Mouse (Mus musculus) monocyte, adult 5-6 weeks (primary cell): ENCODE data around the gene Smyd4. TPM values are rescaled to one million over a fixed set of nuclear protein-coding genes. Genes with fewer than 3 reads are reported as not detected.

Experiments used
- ATAC-seq: fragments of 153-309, 156-312 bp; replicated peaks from 2 replicates; pipeline ENCODE4 v1.8.0; 2017; ENCODE audit warnings: mild to moderate bottlenecking; ENCODE audit not compliant: low TSS enrichment, insufficient number of reproducible peaks, severe bottlenecking, poor library complexity, low FRiP score
- total RNA-seq: library from RNA; stranded (forward); fragments of 200-1000, 200-491, 200-594 nt; gene quantifications from 3 replicates; pipeline ENCODE4 v1.2.3, GENCODE M21; 2017

Smyd4 gene
- total RNA-seq, 1 experiment from 2014 or later: 20.4 TPM

- peak; percentile 48; the same call in 1 of the 2 replicates for ATAC-seq
Measured at GRCm38 (mm10) chr11:75406865-75407264, 58.6 kb downstream of the Smyd4 start.

- ATAC-seq: no peak
Measured at GRCm38 (mm10) chr11:75409679-75410575, 61.7 kb downstream of the Smyd4 start.

- ATAC-seq: no peak
Measured at GRCm38 (mm10) chr11:75410591-75410990, 62.4 kb downstream of the Smyd4 start.

DNA sequence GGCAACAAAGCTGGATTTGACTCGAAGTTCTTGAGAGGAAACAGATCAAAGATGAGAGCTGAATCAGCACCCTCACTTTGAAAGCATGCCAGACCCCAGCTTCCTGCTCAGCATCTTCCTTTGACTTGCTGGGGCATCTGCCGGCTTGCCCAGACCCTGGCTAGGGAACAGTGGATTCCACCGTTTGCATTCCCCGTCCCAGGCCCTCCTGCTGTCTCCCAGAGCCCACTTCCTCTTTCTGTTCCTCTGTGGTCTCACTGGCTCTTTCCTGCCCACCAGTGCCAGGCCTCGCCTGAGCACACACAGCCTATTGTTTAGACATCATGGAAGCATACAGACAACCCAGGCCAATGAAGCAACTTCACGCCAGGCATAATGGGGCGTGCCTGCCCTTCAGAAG, 66.9 kb downstream of the Smyd4 start:
- ATAC-seq: peak; percentile 41; the same call in 1 of the 2 replicates

DNA sequence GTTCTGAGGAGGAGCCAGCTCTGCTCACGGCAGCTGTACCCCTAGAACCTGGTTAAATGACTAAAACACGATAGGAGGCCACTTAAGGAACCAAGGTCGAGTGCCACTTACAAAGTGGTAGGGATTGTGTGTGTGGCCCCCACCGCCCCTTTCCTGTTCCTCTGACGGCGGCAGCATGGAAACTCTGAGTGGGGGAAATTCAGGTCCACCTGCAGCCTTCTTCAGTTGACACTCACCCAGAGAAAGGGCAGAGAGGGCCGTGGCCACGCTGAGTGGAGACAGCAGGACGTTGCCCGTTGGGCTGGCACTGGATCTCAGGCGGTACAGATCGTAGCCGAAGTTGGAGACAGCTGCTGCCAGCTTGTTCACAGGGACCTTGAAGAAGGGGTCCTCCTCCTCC, 67.8 kb downstream of the Smyd4 start:
- no peak for ATAC-seq

DNA sequence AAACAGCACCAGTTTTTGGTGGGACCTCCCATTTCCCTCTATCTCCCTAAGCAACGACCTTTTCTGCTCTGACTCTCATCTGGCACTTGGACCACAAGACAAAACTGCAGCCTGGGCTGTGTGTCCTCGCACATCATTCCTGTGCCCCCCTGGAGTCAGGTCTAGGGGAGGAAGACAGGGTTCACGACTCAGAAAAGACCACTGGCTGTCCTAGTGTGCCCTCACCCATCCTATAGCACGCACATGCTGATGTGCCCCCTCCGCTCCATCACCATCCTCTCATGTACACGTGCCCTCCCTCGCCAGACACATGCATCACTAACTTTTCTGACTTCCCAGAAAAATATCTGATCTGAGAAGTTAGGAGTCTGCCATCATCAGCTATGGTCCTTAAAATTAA, 71.8 kb downstream of the Smyd4 start:
- ATAC-seq: no peak

GRCm38 (mm10) chr11:75420810-75421374, 72.7 kb downstream of the Smyd4 start:
- no peak for ATAC-seq

GRCm38 (mm10) chr11:75421375-75422012, 73.3 kb downstream of the Smyd4 start:
- ATAC-seq: no peak

DNA sequence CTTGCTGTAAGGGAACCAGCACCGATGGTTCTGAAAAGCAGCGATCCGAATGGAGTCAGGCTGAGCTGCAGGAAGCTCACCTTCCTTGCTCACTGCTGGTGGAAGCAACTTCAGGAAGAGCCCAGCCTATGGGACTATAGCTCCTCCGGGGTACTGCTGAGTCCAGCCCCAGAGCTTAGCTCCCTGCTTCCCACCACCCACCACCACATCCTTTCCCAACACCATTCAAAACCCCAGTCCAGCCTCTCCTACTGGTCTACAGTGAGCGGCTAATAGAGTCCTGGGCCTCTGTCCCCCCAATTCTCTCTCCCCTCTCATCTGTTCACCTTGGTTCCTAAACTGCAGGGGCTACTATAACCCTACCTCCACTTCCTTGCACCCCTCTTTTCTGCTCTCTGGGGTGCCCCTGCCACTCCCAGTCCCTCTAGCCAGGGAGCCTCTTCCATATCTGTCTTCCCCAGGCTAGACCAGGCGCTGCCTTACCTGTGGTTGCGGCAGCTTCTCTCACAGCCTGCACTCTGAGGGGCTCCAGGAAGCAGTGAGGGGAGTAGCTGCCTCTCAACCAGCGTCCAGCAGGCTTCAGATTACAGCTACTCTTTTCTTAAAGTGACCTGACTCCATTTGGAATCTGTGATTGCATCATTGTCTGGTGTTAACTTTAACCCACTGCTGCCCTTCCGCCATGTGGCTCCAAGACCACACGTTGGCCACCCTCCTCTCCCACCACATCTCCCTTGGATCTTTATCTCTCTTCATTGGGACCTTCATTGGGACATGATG, 74.0 kb downstream of the Smyd4 start, which contains the start of gene Serpinf1:
Serpinf1 (minus strand) TSS at position 689 of the 780 bp plus-strand sequence.
- ATAC-seq: no peak

DNA sequence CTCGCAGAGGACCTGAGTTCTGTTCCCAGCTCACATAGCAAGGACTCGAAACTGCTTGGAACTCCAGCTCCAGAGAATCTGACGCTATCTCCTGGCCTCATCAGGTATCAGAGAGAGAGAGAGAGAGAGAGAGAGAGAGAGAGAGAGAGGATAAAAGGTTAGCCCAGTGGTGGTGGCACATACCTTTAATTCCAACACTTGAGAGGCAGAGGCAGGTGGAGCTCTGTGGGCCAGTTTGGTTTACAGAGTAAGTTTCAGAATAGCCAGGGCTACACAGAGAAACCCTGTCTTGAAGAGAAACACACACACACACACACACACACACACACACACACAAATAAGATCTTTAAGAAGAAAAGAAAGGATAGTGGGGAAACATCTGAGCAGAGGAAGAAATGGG, 74.9 kb downstream of the Smyd4 start:
- no peak for ATAC-seq

DNA sequence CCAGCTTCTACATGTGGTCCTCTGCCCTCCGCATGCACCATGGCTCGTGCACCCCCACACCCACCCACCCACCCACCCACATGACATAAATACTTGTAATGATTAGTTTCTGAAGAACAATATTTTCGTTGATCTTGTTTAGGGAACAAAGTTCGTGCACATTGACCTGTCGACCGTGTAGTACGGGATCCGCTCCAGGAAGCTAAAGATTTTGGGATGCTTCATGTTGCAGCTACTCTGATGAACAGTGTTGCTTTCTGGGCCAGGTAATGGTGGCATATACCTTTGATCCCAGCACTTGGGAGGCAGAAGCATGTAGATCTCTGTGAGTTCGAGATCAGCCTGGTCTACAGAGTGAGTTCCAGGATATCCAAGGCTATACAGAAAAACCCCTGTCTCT, 75.8 kb downstream of the Smyd4 start:
- no peak for ATAC-seq

DNA sequence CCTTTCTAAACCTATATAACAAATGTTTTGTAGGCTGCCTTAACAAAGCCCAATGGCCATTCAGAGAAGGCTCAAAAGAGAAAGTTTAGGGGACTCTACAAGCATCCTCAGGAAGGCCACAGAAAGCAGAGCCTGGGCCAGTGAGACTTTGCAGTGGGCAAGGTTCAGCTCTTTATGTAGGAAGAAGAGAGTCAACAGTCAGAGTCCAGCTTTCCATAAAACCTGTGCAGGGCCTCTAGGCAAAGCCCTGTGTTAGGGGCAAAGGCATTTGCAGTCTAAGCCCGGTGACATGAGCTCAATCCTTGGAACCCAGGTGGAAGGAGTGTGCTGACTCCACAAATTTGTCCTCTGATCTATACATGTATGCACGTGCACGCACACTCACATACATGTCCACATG, 76.2 kb downstream of the Smyd4 start:
- no peak for ATAC-seq

DNA sequence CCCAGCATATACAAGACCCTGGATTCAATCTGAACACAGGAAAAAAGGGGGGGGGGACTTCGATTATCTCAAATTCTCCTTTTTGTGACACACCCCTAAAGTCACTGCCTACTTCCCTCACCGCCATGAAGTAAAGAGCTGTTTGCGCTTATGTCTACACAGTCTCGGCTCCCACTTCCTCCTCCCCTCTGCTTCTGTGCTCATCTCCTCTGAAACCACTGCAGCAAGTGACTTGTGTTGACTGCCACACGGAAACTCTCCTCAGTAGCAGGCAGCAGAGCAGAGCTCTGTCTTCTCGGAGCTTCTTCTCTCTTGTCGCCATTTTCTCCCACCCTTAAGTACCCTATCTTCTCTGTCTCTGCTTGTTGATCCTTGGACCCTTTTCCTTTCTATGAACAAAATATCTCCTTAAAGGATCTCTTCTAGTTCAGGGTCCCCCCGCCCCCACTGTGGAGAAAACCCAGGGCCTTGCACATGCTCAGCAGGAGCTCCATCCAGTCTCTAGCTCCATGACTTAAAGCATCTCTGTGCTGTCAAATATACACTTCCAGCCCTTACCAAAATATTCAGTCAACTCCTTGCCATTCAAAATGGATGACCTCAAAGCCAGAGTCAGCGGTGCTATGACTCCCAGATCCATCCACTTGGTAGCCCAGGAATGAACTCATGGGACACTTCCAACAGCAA, 80.9 kb downstream of the Smyd4 start:
- peak; percentile 96 for ATAC-seq

DNA sequence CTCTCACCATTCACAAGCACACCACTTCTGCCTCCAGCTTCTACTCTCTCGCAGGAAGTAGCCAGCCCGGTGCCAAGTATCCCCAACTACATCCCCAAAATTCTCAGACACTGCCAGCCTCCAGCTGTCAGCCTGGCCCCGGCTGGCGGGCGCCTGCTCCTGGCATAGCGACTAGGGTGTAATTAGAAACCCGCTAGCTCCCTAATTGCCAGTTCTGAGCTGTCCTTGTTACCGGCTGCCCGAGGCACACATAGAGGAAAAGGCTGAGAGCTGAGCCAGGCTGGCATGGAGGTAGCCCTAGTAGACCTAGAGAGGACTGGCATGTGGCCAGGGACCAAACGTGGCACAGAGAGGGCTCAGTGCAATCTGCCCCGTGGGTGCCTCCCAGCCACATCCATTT, 83.1 kb downstream of the Smyd4 start:
- ATAC-seq: no peak

DNA sequence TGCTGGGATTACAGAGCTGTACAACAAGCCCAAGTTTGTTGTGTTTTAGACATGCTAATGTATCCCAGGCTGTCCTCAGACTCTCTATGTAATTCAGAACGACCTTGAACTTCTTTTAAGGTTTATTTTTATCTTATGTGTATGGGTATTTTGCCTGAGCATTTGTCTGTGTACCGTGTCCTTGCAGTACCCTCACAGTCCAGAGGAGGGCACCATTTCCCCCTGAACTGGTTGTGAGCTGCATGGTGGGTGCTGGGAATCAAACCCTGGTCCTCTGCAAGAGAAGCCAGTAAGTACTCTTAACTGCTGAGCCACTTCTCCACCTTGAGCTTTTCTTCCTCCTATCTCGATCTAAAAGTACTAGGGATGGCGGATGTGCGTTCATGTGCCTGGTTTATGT, 85.9 kb downstream of the Smyd4 start:
- no peak for ATAC-seq

DNA sequence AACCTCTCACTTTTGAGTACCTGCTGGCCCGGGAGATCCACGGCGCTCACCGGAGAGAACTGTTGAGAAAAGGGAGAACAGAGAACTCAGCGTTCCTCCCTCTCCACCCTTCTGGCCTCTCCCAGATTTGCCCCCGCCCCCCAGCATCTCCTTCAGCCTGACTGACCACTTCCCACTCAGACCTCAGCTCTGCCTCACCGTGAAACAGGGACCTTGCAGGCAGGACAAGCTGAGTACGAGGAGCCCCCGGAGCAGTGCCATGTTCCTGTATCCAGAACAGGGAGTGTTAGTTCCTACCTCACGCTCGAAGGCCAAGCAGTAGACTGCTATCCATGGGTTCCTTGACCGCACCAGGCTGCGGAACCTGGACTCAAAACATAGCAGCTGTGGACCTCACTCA, 90.0 kb downstream of the Smyd4 start:
- ATAC-seq: 0 out of 2 replicates have a peak, but pooled peaks have one; percentile 25

DNA sequence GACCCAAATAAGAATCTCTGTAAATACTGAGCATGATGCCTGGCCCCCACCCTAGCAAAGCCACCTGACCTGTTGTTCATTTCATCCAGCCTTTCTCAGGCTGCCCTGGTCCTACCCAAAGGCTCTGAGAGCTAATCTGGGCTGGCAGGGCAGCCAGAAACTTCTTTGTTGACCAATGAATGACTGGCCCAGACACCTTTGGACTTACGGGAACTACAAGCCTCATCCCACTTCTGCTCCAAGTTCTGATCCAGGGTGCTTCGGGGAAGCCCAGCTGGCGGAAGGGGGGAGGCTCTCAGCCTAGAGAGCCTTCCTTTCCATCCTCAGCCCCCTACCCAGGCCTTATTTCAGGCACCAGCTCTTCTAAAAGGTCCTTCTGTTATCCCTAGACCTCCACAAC, 90.6 kb downstream of the Smyd4 start:
- ATAC-seq: no peak

- ATAC-seq: no peak
Measured at GRCm38 (mm10) chr11:75439363-75439762, 91.1 kb downstream of the Smyd4 start, which contains the start of gene Serpinf2. Gene Serpinf2, minus strand, starts transcription at chr11:75439591.
